Mouse (Mus musculus) midbrain, embryonic 10.5 days (tissue): Measurements from ENCODE around the gene Tank. TPM values are rescaled to one million over a fixed set of nuclear protein-coding genes. Genes with fewer than 3 reads are reported as not detected.

Experiments
- DNase-seq: peaks from one replicate; pipeline ENCODE4 v3.0.0-alpha.2; 2017; ENCODE audit warnings: low spot score
- H3K27ac ChIP-seq: fragments of 300-500 bp; sonication (generic); replicated peaks from 2 replicates; pipeline ENCODE4 v1.5.1; 2016; ENCODE audit warnings: mild to moderate bottlenecking
- H3K27me3 ChIP-seq: fragments of 300-500 bp; sonication (generic); 2 replicates; pipeline ENCODE4 v1.6.1; 2016; ENCODE audit warnings: low read depth, mild to moderate bottlenecking; ENCODE audit not compliant: poor library complexity, severe bottlenecking
- H3K36me3 ChIP-seq: fragments of 300-500 bp; sonication (generic); 2 replicates; pipeline ENCODE4 v1.6.1; 2016; ENCODE audit warnings: mild to moderate bottlenecking, moderate library complexity
- H3K4me1 ChIP-seq: fragments of 300-500 bp; sonication (generic); 2 replicates; pipeline ENCODE4 v1.6.1; 2016
- H3K4me3 ChIP-seq: fragments of 300-500 bp; sonication (generic); 2 replicates; pipeline ENCODE4 v1.5.1; 2016; ENCODE audit warnings: mild to moderate bottlenecking, moderate library complexity
- H3K9me3 ChIP-seq: fragments of 300-500 bp; sonication (generic); replicated peaks from 2 replicates; pipeline ENCODE4 v1.6.1; 2016; ENCODE audit warnings: mild to moderate bottlenecking
- WGBS: fragments of 180-500 bp; shearing (Covaris S2); methylation state at CpG from one replicate; pipeline ENCODE4 v1.1.7; 2016; 5-methylcytosine and 5-hydroxymethylcytosine counted together
- polyA plus RNA-seq: library from polyadenylated mRNA; unstranded; fragments of >200 nt; fragmentation: Nextera tagmentation; extraction: Ambion mirVana; gene quantifications from 2 replicates; pipeline ENCODE4 v1.2.1, GENCODE M21; 2016

The Tank gene
- polyA plus RNA-seq = 24.2 and 27.1 TPM in 2 replicates

- no peaks in the 10 kb centered on the region for H3K9me3 ChIP-seq
- H3K27ac ChIP-seq = no peak within 1 kb of the TSS
- H3K4me1 ChIP-seq = no peaks in the 10 kb centered on the region
- no peaks in the 10 kb centered on the region for H3K36me3 ChIP-seq
- no peak for DNase-seq
- WGBS = 88% methylated on average over 10 of the region's 10 CpGs
- H3K4me3 ChIP-seq = no peak within 1 kb of the TSS
- no peaks in the 10 kb centered on the region for H3K27me3 ChIP-seq
Measured at GRCm38 (mm10) chr2:61578433-61578832, at the start of gene Tank. TSS of gene Tank (plus strand) at chr2:61578585.

DNA sequence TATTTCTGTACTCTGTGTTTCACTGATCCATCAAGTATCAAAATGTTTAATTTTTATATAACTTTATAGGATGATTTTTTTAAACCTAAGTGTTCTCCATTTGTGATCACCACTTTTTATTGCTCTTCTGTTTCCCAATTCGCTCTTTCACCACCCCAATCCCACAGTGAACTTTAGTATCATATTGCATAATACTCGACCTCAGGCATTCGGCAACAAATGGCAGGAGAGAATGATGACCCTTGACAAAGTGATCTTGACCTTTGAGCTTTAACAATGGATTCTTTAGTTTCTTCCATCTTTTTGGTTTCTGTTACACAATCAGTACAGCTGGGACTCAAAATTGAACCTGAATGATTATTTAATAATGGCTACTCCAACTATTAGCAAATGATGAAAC, 46.1 kb upstream of the Tank start:
- WGBS = 83% methylated on average over 3 of the region's 3 CpGs
- H3K36me3 ChIP-seq = no peaks in the 10 kb centered on the region
- no peaks in the 10 kb centered on the region for H3K4me1 ChIP-seq
- H3K4me3 ChIP-seq = no peak overlapping the region
- no peaks in the 10 kb centered on the region for H3K27me3 ChIP-seq
- DNase-seq = no peak
- no peaks in the 10 kb centered on the region for H3K9me3 ChIP-seq
- H3K27ac ChIP-seq = no peak overlapping the region

GRCm38 (mm10) chr2:61533131-61533530, 45.3 kb upstream of the Tank start:
- H3K27ac ChIP-seq = no peak overlapping the region
- H3K4me3 ChIP-seq = no peak overlapping the region
- WGBS = 93% methylated on average over 2 of the region's 2 CpGs
- H3K27me3 ChIP-seq = no peaks in the 10 kb centered on the region
- DNase-seq = no peak
- no peaks in the 10 kb centered on the region for H3K36me3 ChIP-seq
- no peaks in the 10 kb centered on the region for H3K4me1 ChIP-seq
- no peaks in the 10 kb centered on the region for H3K9me3 ChIP-seq

DNA sequence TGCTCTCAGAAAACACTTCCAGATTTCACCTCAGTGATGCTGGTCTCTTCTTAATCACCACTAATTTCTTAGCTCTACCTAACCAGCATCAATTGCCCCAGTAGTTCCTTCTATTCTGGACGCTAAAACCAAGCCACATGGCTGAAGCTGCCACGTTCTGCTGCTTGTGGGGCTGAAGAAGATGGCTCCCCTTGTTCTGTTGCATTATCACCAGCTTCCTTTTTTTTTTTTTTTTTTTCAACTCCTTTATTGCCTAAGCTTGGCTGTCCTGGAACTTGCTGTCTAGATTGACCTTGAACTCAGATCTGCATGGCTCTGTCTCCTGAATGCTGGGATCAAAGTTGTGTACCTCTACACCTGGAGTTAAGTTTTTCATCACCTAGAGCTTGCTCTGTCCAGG, 41.5 kb upstream of the Tank start:
- Histone ChIP-seq H3K9me3 (no peaks in the 10 kb centered on the region), H3K27ac (no peak overlapping the region), H3K4me3 (no peak overlapping the region), H3K4me1 (peaks cover 6% of the 10 kb centered on the region; the same call in 1 of the 2 replicates), H3K27me3 (no peaks in the 10 kb centered on the region), H3K36me3 (no peaks in the 10 kb centered on the region)
- DNase-seq = no peak
- WGBS = 76% methylated on average over 2 of the region's 2 CpGs

DNA sequence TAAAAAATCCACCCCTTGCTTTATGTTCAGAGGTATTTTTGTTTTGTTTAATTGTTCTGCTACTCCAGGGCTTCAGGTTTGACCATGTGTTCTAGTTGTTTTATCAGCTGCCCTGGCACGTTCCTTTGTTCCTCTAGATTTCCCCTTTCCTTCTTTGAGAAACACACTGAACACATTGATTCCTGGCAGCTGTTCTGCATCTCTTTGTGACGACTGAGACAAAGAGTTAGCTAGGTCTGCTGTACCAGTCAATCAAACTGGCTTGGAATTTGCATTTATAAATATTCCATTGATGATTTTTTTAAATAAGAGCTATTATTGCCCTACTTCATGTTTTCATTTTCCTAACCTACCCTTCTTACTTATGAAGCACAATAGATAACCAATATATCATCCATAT, 39.0 kb upstream of the Tank start:
- 41% methylated on average over 2 of the region's 2 CpGs for WGBS
- Histone ChIP-seq H3K27me3 (no peaks in the 10 kb centered on the region), H3K9me3 (no peaks in the 10 kb centered on the region), H3K27ac (peak overlapping the region; percentile 61; the same call in 1 of the 2 replicates), H3K36me3 (no peaks in the 10 kb centered on the region), H3K4me1 (peaks cover 6% of the 10 kb centered on the region; the same call in 1 of the 2 replicates), H3K4me3 (no peak overlapping the region)
- no peak for DNase-seq

DNA sequence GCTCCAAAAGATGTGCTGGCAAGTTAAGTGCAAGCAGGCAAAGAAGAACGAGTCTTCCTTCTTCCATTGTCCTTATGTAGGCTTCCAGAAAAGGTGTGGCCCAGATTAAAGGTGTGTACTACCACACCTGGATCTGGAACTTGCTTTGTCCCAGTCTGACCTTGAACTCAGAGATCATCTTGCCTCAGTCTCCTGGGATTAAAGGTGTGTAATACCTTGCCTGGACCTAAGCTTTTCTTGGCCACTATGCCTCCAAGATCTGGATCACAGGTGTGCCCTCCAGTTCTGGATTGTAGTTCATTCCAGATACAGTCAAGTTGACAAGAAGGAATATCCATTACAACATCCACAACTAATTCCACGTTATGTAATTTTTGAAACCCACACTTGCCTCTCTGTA, 36.0 kb upstream of the Tank start:
- Histone ChIP-seq H3K9me3 (no peaks in the 10 kb centered on the region), H3K4me3 (no peak overlapping the region), H3K27me3 (no peaks in the 10 kb centered on the region), H3K4me1 (peaks cover 6% of the 10 kb centered on the region; the same call in 1 of the 2 replicates), H3K36me3 (no peaks in the 10 kb centered on the region), H3K27ac (no peak overlapping the region)
- DNase-seq = no peak
- WGBS = 78% methylated on average over 2 of the region's 2 CpGs

- no peak overlapping the region for H3K4me3 ChIP-seq
- no peak overlapping the region for H3K27ac ChIP-seq
- H3K9me3 ChIP-seq = no peaks in the 10 kb centered on the region
- H3K4me1 ChIP-seq = no peaks in the 10 kb centered on the region
- no peaks in the 10 kb centered on the region for H3K27me3 ChIP-seq
- 93% methylated on average over 3 of the region's 3 CpGs for WGBS
- DNase-seq = no peak
- no peaks in the 10 kb centered on the region for H3K36me3 ChIP-seq
Measured at GRCm38 (mm10) chr2:61545666-61546065, 32.7 kb upstream of the Tank start.

GRCm38 (mm10) chr2:61548021-61548420, 30.4 kb upstream of the Tank start:
- 73% methylated on average over 2 of the region's 2 CpGs for WGBS
- H3K27ac ChIP-seq = no peak overlapping the region
- no peaks in the 10 kb centered on the region for H3K9me3 ChIP-seq
- no peak for DNase-seq
- H3K36me3 ChIP-seq = no peaks in the 10 kb centered on the region
- no peak overlapping the region for H3K4me3 ChIP-seq
- H3K27me3 ChIP-seq = no peaks in the 10 kb centered on the region
- H3K4me1 ChIP-seq = no peaks in the 10 kb centered on the region

DNA sequence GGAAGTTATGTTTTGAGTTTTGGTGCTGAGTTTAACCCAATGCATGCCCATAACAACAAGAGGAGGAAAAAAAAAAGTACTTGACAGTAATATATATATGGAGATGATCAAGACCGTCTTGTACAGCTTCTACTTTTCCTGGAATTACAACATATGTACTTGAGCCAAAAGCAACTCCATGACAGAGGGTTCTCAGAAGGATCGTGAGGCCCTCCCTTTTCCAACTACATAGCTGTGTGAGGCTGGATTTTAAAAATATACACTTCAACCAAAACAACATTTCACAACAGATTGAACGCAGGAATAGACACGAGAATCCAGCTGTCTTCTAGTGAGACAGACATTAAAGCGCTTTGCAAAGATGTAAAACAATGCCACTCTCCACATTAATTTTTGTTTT, 26.7 kb upstream of the Tank start:
- Histone ChIP-seq H3K4me3 (no peak overlapping the region), H3K4me1 (0 out of 2 replicates have a peak, but pooled peaks cover 3% of the 10 kb centered on the region), H3K27me3 (no peaks in the 10 kb centered on the region), H3K27ac (no peak overlapping the region), H3K9me3 (no peaks in the 10 kb centered on the region), H3K36me3 (no peaks in the 10 kb centered on the region)
- 89% methylated on average over 5 of the region's 5 CpGs for WGBS
- no peak for DNase-seq

DNA sequence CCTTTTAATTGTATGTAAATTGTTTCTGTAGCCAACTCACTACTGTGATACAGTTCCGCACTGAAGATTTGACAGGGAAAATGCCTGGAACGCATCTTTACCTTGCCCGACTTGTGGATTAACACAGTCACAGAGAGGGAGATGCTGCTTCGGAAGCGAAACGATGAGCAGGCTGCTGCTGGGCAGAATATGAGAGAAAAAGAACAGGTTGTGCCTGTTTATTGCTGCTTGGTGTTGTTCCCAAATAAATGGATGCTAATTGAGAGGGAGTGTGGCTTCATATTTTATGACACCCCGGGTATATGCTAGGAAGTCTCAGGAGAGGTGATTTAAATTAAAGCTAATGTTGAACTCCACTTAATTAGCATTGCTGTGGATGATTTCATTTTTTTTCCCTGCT, 23.0 kb upstream of the Tank start:
- Histone ChIP-seq H3K36me3 (no peaks in the 10 kb centered on the region), H3K9me3 (no peaks in the 10 kb centered on the region), H3K27ac (no peak overlapping the region), H3K27me3 (no peaks in the 10 kb centered on the region), H3K4me3 (no peak overlapping the region), H3K4me1 (0 out of 2 replicates have a peak, but pooled peaks cover 3% of the 10 kb centered on the region)
- WGBS = 80% methylated on average over 7 of the region's 7 CpGs
- no peak for DNase-seq

DNA sequence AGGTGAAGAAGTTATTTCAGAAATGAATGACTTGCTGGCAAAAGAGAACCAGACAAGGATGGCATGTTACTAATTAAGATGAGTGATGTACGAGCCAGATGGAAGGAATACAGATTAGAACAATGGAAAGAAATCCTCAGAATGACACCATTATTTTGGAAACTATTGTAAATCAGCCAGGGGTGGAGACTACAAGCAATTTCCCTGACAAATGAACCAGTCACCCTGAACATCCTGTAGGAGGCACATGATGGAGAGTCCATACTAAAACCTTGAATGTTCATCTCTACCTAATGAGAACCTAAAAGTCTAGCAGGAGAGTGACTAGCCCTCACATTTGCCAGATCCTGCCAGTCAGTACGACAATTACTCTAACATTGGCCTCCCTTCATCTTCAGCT, 22.6 kb upstream of the Tank start:
- peaks cover 6% of the 10 kb centered on the region; the same call in 1 of the 2 replicates for H3K4me1 ChIP-seq
- H3K27me3 ChIP-seq = no peaks in the 10 kb centered on the region
- H3K9me3 ChIP-seq = no peaks in the 10 kb centered on the region
- DNase-seq = no peak
- no peaks in the 10 kb centered on the region for H3K36me3 ChIP-seq
- H3K27ac ChIP-seq = no peak overlapping the region
- no peak overlapping the region for H3K4me3 ChIP-seq
- WGBS = 56% methylated on average over 2 of the region's 2 CpGs

- no peaks in the 10 kb centered on the region for H3K36me3 ChIP-seq
- peaks cover 12% of the 10 kb centered on the region; the same call in 1 of the 2 replicates for H3K4me1 ChIP-seq
- no peak for DNase-seq
- no peak overlapping the region for H3K27ac ChIP-seq
- 85% methylated on average over 3 of the region's 3 CpGs for WGBS
- no peaks in the 10 kb centered on the region for H3K27me3 ChIP-seq
- no peaks in the 10 kb centered on the region for H3K9me3 ChIP-seq
- no peak overlapping the region for H3K4me3 ChIP-seq
Measured at GRCm38 (mm10) chr2:61556639-61557038, 21.7 kb upstream of the Tank start.

- Histone ChIP-seq H3K9me3 (no peaks in the 10 kb centered on the region), H3K27me3 (no peaks in the 10 kb centered on the region), H3K4me1 (peaks cover 12% of the 10 kb centered on the region; the same call in 1 of the 2 replicates), H3K36me3 (no peaks in the 10 kb centered on the region), H3K4me3 (no peak overlapping the region), H3K27ac (no peak overlapping the region)
- DNase-seq = no peak
- WGBS = 87% methylated on average over 5 of the region's 5 CpGs
Measured at GRCm38 (mm10) chr2:61557848-61558471, 20.4 kb upstream of the Tank start.
